Mouse (Mus musculus) neural tube, embryonic 13.5 days (tissue): Measurements from ENCODE around the gene Kctd14. TPM values are rescaled to one million over a fixed set of nuclear protein-coding genes. Genes with fewer than 3 reads are reported as not detected.

Experiments
- ATAC-seq: fragments of 200-750 bp; cut with Nextera tagmentation; 2 replicates; pipeline ENCODE4 v1.8.0; 2017; ENCODE audit warnings: low read depth, mild to moderate bottlenecking, moderate TSS enrichment, moderate library complexity
- H3K27ac ChIP-seq: fragments of 300-500 bp; sonication (generic); replicated peaks from 2 replicates; pipeline ENCODE4 v1.5.1; 2015; ENCODE audit warnings: moderate library complexity, mild to moderate bottlenecking, inconsistent platforms
- H3K27me3 ChIP-seq: fragments of 300-500 bp; sonication (generic); 2 replicates; pipeline ENCODE4 v1.6.1; 2015; ENCODE audit warnings: mild to moderate bottlenecking, inconsistent platforms
- H3K36me3 ChIP-seq: fragments of 300-500 bp; sonication (generic); 2 replicates; pipeline ENCODE4 v1.6.1; 2015; ENCODE audit warnings: mild to moderate bottlenecking, inconsistent platforms
- H3K4me1 ChIP-seq: fragments of 300-500 bp; sonication (generic); replicated peaks from 2 replicates; pipeline ENCODE4 v1.6.1; 2015; ENCODE audit warnings: inconsistent platforms
- H3K4me2 ChIP-seq: fragments of 300-500 bp; sonication (generic); 2 replicates; pipeline ENCODE4 v1.6.1; 2015; ENCODE audit warnings: inconsistent platforms, mild to moderate bottlenecking, moderate library complexity
- H3K4me3 ChIP-seq: fragments of 300-500 bp; sonication (generic); 2 replicates; pipeline ENCODE4 v1.5.1; 2015; ENCODE audit warnings: mild to moderate bottlenecking, inconsistent platforms
- H3K9ac ChIP-seq: fragments of 300-500 bp; sonication (generic); 2 replicates; pipeline ENCODE4 v1.6.1; 2015; ENCODE audit warnings: moderate library complexity, mild to moderate bottlenecking, inconsistent platforms
- H3K9me3 ChIP-seq: fragments of 300-500 bp; sonication (generic); 2 replicates; pipeline ENCODE4 v1.6.1; 2016; ENCODE audit warnings: inconsistent platforms
- WGBS: fragments of 180-500 bp; shearing (Covaris S2); methylation state at CpG from one replicate; pipeline ENCODE4 v1.1.7; 2015; 5-methylcytosine and 5-hydroxymethylcytosine counted together
- polyA plus RNA-seq: library from polyadenylated mRNA; unstranded; fragments of >200 nt; fragmentation: Nextera tagmentation; extraction: Ambion mirVana; gene quantifications from 2 replicates; pipeline ENCODE4 v1.2.1, GENCODE M21; 2015

Kctd14 gene
- polyA plus RNA-seq, 1 experiment from 2014 or later = 2.2 TPM

GRCm38 (mm10) chr7:97500555-97501209, 49.6 kb downstream of the Kctd14 start:
- Histone ChIP-seq H3K9me3 (no peaks in the 10 kb centered on the region), H3K36me3 (peaks cover 61% of the 10 kb centered on the region), H3K9ac (no peak overlapping the region), H3K27me3 (no peaks in the 10 kb centered on the region), H3K4me1 (no peaks in the 10 kb centered on the region), H3K27ac (no peak overlapping the region), H3K4me2 (no peak overlapping the region), H3K4me3 (no peak overlapping the region)
- WGBS = 89% methylated on average over 5 of the region's 5 CpGs
- ATAC-seq = no peak

Other genes starting within 250 kb of the Kctd14 start
- gene Usp35, start 119.3 kb upstream of the Kctd14 start, polyA plus RNA-seq = 3.5 and 4.6 TPM in 2 replicates
- gene Kctd21, start 119.0 kb upstream of the Kctd14 start, polyA plus RNA-seq = 6.3 and 9.0 TPM in 2 replicates
- gene Alg8, start 79.7 kb upstream of the Kctd14 start, polyA plus RNA-seq = 16.2 TPM in 2 replicates
- gene Ndufc2, start 51.3 kb upstream of the Kctd14 start, polyA plus RNA-seq = 431 and 478 TPM in 2 replicates
- gene Thrsp, start 33.6 kb upstream of the Kctd14 start, polyA plus RNA-seq = 0.99 and 1.5 TPM in 2 replicates
- 48.0 and 58.4 TPM in 2 replicates for gene Ints4, start 29.6 kb downstream of the Kctd14 start, polyA plus RNA-seq
- gene Aamdc, start 128.2 kb downstream of the Kctd14 start, polyA plus RNA-seq = 44.6 and 47.9 TPM in 2 replicates
- gene Rsf1, start 128.6 kb downstream of the Kctd14 start, polyA plus RNA-seq = 28.4 and 31.3 TPM in 2 replicates
- gene Clns1a, start 245.3 kb downstream of the Kctd14 start, polyA plus RNA-seq = 193 and 209 TPM in 2 replicates